Mouse (Mus musculus) erythroblast, embryonic 14.5 days (primary cell): Measurements from ENCODE around the gene Rab4b.

Source experiments
- GATA1 ChIP-seq: IDR thresholded peaks from 2 replicates; pipeline ENCODE4 v1.6.1; 2012; ENCODE audit warnings: low read length, inconsistent platforms, mixed read lengths
- TAL1 ChIP-seq: IDR thresholded peaks from 3 replicates; pipeline ENCODE4 v1.6.1; 2012; ENCODE audit warnings: low read length, inconsistent platforms, mixed read lengths

- TF ChIP-seq GATA1 = no peak
- no peak for TF ChIP-seq TAL1
Measured at GRCm38 (mm10) chr7:27132588-27132987, 46.1 kb downstream of the Rab4b start.
